Mouse (Mus musculus) spleen, postnatal 14 days (tissue): ENCODE results near the gene 3110082I17Rik.
A peak's percentile ranks its signal among the peaks of the same experiment; 100 is the strongest.

Experiments
- DNase-seq, 2 experiments: peaks; one replicate each; pipeline ENCODE4 v3.0.0; 2021 to 2022; ENCODE audit warnings: low spot score in 2 of 2

3110082I17Rik gene

DNA sequence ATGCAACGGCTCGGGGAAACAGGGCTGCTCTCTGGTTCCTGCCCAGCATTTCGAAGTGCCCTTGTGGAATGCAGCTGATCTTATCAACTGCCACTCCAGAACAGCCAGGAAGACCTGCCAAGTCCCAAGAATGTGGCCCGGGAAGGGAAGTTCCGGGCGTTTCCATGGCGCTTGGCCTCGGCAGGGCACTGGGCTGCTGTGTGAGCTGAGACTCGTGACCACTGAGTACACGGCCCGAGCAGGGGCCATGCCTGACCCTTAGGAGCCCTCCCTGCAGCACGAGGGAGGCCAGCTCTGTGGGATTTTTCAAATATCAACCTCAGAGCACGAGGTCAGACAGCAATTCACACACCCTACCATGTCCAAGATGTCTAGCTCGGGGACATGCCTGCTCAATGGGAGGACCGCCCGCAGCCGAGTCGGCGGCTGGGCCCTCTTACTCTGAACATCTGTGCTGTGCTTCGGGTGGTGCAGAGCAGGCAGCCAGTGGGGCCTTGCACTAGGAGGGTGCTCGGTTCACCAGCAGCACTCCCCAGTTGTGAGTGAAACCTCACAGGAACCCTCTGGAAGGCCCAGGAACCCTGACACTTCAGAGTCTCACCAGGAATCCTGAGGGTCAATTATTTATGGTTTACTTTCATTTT is 81.2 kb downstream of the 3110082I17Rik start:
- no peak for DNase-seq

GRCm38 (mm10) chr5:139378271-139378556 is 82.1 kb downstream of the 3110082I17Rik start:
- no peak for DNase-seq

DNA sequence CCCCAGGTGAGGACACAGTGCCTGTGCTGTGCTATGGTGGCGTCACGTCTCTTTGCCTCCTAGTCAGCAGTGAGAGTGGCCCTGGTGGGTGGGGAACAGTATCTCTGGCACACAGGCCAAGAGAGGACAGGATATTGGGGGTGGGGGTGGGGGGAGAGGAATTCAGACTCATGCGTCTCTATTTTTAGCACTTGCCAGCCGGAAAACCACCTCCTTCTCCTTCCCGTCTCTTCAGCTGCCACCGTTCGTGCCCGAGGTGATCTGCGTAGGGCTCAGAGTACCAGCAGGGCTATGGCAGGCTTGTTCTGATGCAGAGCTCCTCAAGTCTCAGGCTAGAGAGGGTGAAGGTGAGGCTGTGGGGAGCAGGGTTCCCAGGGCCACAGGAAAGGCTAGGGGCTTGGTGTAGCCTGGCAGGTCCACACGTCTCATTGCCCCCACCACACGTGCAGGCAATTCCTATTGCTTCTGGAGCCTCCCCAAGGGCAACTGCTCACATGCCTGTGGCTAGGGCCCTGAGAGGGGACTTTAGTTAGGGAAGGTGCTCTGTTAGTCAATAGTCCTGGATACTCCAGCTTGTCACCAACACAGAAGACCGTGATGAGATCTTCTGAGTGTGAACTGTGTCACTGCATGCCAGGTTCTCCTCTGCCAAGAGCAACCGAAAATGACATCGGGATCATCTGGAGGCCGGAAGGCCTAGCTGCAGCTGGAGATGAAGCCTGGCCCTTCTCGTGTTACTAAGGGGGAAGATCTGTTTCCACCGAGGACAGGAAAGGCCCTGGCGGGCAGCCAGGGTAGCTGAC is 82.7 kb downstream of the 3110082I17Rik start, which contains the start of gene Gpr146:
Gene Gpr146, plus strand, starts transcription at position 230 of the 803 bp plus-strand sequence.
- DNase-seq = no peak

DNA sequence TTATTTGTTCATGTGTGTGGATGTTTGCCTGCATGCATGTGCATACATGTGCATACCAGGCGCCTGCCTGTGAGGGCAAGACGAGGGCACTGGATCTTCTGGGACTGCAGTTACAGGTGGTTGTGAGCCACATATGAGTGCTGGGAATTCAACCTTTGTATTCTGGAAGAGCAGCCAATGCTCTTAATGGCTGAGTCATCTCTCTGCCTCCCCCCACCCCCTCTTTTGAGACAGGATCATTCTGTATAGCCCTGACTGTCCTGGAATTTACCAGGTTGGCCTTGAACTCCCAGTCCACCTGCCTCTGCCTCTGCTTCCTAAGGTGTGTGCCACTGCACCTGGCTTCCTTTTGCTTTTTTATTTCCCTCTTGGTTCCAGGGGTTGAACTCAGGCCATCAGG is 85.5 kb downstream of the 3110082I17Rik start:
- DNase-seq = no peak

DNA sequence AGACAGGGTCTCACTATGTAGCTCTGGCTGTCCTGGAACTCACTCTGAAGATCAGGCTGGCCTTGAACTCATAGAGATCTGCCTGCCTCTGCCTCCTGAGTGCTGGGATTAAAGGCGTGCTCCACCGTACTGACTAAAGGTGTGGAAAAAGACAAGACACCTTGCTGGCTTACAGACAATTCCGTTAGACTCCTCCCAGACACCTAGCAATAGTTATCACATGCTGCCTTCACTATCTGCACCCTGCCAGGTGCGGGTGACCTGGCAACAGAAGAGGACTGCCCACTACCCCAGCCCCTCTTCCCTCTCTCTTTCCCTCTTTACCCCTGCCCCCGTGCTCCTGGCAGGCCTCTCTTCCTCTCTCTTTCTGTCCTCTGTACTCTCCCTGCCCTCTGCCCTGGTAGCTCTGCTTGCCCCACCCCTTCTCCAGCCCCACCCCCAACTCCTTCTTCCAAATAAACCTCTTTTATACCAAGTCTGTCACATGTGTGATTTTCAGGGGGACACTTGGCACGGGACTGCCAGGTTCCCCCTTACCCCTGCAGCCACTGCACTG is 86.4 kb downstream of the 3110082I17Rik start:
- no peak for DNase-seq

- DNase-seq = no peak
These were observed 87.2 kb downstream of the 3110082I17Rik start for GRCm38 (mm10) chr5:139373126-139373525.

DNA sequence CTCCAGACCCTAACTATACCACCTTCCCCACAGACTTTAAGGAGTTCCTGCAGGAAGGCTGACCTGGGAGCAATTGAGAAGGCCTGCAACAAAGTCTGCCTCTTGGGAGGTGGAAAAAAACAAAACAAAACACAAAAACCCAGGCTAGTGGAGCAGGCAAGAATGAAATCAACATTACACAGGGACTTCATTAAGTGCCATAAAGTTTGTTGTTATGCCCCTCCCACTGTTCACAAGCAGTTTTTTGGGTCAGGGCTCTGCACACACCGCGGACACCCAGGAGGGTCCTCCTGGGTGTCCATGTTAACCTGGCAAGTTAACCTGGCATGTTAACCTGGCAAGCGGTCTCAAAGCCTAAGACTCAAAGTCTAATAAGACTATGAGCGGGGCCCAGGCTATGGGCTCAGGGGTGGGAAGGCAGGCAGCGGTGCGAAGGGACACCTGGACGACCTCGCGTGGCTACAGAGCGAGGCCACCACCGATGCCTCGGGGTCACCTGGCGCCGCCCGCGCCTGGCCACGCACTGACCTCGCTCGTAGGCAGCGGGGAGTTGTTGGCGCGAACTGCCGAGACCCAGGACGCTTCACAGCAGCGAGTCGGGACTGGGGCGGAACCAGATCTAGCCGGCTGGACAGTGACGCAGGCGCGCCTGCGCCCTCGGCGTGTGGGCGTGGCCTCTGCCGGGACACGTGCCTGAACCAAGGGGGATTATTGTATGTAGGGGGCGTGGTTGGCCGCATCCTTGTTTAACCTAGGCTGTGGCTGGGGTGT is 88.5 kb downstream of the 3110082I17Rik start:
- DNase-seq = peak; percentile 86 to 91

- DNase-seq = no peak
These were observed 89.2 kb downstream of the 3110082I17Rik start for GRCm38 (mm10) chr5:139371118-139371517.

DNA sequence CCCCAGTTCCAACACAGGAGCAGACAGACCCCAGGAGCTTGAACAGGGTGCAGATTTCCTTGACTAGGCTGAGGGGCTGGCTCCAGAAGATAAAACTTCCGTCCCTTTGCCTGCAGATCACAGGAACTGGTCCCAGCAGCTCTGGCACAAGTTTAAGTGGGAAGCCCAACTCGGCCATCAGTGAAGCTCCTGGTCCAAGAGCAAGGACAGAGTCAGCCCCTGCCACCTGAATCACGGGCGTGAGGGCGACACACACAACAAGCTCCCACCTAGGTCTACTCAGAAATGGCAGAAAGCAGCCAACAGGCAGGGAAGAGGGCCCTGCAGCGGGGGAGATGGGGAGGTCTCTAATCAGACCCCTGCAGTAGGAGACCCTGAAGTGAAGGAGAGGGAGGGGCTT is 90.0 kb downstream of the 3110082I17Rik start:
- no peak for DNase-seq

GRCm38 (mm10) chr5:139368638-139369320 is 91.5 kb downstream of the 3110082I17Rik start:
- no peak for DNase-seq

DNA sequence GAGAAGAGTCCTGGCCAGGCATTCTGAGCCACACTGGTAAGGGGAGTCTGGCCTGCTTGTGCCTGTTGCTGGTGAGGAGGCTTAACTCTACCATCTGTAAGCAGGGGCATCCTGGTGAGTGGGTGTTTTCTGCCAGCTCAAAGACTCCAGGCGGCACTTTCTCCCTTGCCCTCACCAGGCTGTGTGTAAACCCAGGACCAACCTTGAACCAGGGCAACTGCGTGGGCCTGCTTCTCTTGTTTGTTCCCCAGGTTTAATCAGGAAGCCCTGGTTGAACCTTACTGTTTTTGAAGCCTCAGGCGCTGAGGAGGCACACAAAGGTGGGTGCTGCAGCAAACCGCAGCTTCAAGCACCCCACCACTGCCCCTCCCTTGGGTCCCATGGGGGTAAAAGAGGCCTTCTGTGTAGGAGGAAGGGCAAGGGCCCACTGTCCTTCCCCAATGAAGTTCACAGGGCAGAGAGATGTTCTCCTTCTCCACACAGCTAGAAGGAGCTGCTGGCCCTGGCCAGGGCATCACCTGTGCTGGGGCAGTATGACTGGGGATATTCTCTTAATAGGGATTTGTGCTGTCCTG is 92.4 kb downstream of the 3110082I17Rik start:
- DNase-seq = peak in 1 of 2 experiments; percentile 68

GRCm38 (mm10) chr5:139366484-139366883 is 93.8 kb downstream of the 3110082I17Rik start:
- DNase-seq = no peak

DNA sequence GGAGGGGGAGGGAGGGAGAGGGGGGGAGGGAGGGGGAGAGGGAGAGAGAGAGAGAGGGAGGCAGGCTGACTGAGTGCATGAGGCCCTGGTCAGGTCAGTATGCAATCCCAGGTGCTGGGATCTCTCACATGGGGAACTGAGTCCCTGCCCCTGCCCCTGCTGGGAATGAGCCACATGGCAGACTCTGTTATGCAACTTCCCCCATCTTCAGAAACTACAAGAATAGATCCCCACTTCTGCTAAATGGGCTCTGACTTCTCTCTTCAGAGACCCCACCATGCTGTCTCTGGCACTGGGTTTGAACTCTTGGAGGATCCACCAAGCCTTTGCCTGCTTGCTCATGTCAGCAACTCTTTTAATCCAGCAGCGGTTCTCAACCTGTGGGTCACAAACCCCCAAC is 94.5 kb downstream of the 3110082I17Rik start:
- DNase-seq = no peak

- no peak for DNase-seq
These were observed 95.3 kb downstream of the 3110082I17Rik start for GRCm38 (mm10) chr5:139364911-139365571.

GRCm38 (mm10) chr5:139364260-139364910 is 95.9 kb downstream of the 3110082I17Rik start:
- peak; percentile 81 to 89 for DNase-seq

GRCm38 (mm10) chr5:139363858-139364257 is 96.5 kb downstream of the 3110082I17Rik start:
- no peak for DNase-seq

DNA sequence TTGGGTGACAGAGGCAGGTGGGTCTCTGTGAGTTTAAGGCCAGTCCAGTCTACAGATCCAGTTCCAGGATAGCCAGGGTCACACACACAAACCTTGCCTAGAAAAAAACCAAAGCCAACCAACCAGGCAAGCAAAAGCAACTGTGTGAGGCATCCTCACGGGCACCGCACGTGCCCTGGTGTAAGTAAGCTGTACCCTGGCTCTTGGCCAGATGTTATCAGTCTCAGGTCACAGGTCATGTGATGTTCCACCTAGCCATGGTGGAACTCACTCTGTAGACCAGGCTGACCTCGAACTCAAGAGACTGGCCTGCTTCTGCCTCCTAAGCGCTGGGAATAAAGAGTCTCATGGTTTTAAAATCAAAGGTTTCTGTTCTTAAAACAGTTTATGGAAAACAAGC is 101.1 kb downstream of the 3110082I17Rik start:
- DNase-seq = no peak

DNA sequence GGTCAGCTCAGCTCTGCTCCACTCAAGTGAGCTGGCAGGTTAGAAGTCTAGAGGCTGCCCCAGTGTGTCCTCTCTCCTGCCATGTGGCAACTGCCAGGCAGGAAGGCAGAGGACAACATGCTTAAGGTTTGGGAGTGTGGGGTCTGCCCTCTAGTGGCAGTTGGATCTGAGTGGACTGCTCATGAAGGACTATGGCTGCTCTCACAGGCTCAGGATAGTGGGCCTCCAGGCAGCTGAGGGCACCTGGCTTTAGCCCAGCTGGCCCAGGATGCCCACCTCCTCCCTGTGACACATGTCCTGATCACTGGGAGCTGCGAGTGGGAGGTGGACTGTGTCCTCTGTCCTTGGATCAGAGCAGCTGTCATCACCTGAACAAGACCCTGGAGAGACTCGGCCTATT is 101.7 kb downstream of the 3110082I17Rik start:
- no peak for DNase-seq

- DNase-seq = peak; percentile 59 to 71
These were observed 105.0 kb downstream of the 3110082I17Rik start for GRCm38 (mm10) chr5:139355235-139355772.

DNA sequence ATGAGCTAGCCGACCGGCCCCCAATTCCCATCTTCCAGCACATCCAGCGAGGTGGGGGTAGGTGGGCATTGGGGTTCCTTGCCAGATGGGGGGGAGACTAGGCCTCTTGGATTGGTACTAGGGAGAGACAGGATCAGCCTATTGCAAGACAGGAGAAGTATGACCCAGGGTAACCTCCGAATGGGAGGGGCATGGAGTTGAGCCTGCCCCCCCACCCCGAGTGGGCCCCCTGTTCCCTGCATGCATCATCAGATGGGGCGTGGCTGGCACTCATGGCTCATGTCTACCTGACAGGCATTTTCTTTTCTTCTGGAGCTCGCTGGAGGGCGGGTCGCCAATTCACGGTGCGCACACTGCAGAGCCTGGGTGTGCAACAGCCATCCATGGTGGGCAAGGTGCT is 106.4 kb downstream of the 3110082I17Rik start:
- no peak for DNase-seq
